Mouse (Mus musculus) megakaryocyte, adult 5-6 weeks (primary cell): ENCODE measurements around the gene Dbh. TPM values are rescaled to one million over a fixed set of nuclear protein-coding genes. Genes with fewer than 3 reads are reported as not detected.

Experiments
- ATAC-seq: 2 replicates; pipeline ENCODE4 v1.8.0; 2016; ENCODE audit warnings: mild to moderate bottlenecking, inconsistent platforms; ENCODE audit not compliant: poor library complexity, severe bottlenecking
- total RNA-seq, 2 experiments: library from RNA; stranded (forward) in 1 of 2; stranded (reverse) in 1 of 2; fragments of 153-499, 151-499 nt in 1 of 2; fragments of 221-1000, 200-1000 nt in 1 of 2; gene quantifications; 2 replicates each; pipeline versions ENCODE4 v1.2.3 to v1.2.4; 2015 to 2017

Dbh gene
- total RNA-seq (2015) = not detected in 2 replicates
- total RNA-seq (2017) = not detected in 2 replicates

- ATAC-seq = no peak
Measured at GRCm38 (mm10) chr2:27164796-27165590, at the start of gene Dbh. Gene Dbh, plus strand, starts transcription at chr2:27165233.

- ATAC-seq = no peak
Measured at GRCm38 (mm10) chr2:27118452-27118851, 46.6 kb upstream of the Dbh start.

GRCm38 (mm10) chr2:27119766-27120165 is 45.3 kb upstream of the Dbh start:
- ATAC-seq = no peak

GRCm38 (mm10) chr2:27120241-27120641 is 44.8 kb upstream of the Dbh start:
- no peak for ATAC-seq

GRCm38 (mm10) chr2:27121626-27122355 is 43.2 kb upstream of the Dbh start:
- ATAC-seq = no peak

GRCm38 (mm10) chr2:27122578-27122977 is 42.5 kb upstream of the Dbh start:
- no peak for ATAC-seq

- no peak for ATAC-seq
Measured at GRCm38 (mm10) chr2:27123121-27123520, 41.9 kb upstream of the Dbh start.

- ATAC-seq = no peak
Measured at GRCm38 (mm10) chr2:27125979-27126378, 39.1 kb upstream of the Dbh start.

- no peak for ATAC-seq
Measured at GRCm38 (mm10) chr2:27126496-27126895, 38.5 kb upstream of the Dbh start.

GRCm38 (mm10) chr2:27128990-27129389 is 36.0 kb upstream of the Dbh start:
- 0 out of 2 replicates have a peak, but pooled peaks have one; percentile 43 for ATAC-seq

GRCm38 (mm10) chr2:27135935-27136334 is 29.1 kb upstream of the Dbh start:
- ATAC-seq = no peak

- ATAC-seq = no peak
Measured at GRCm38 (mm10) chr2:27136336-27136735, 28.7 kb upstream of the Dbh start.

GRCm38 (mm10) chr2:27136789-27137188 is 28.2 kb upstream of the Dbh start:
- ATAC-seq = no peak

- ATAC-seq = no peak
Measured at GRCm38 (mm10) chr2:27138356-27138755, 26.7 kb upstream of the Dbh start.

- no peak for ATAC-seq
Measured at GRCm38 (mm10) chr2:27141950-27142693, 22.9 kb upstream of the Dbh start, which contains the start of gene Fam163b. Gene Fam163b, minus strand, starts transcription at chr2:27142491.

- no peak for ATAC-seq
Measured at GRCm38 (mm10) chr2:27144957-27145356, 20.1 kb upstream of the Dbh start.

GRCm38 (mm10) chr2:27146840-27147239 is 18.2 kb upstream of the Dbh start:
- ATAC-seq = no peak

GRCm38 (mm10) chr2:27149457-27149856 is 15.6 kb upstream of the Dbh start:
- ATAC-seq = no peak

- no peak for ATAC-seq
Measured at GRCm38 (mm10) chr2:27154466-27155185, 10.4 kb upstream of the Dbh start.

GRCm38 (mm10) chr2:27156596-27156995 is 8.4 kb upstream of the Dbh start:
- ATAC-seq = no peak

- no peak for ATAC-seq
Measured at GRCm38 (mm10) chr2:27161526-27161925, 3.5 kb upstream of the Dbh start.
